Mouse (Mus musculus) ovary, postnatal 14 days (tissue): ENCODE measurements at regions not wholly inside any gene's neighbourhood (a gene's known extent, or its start where the extent isn't known, plus 50 kb on each side); places are given as distances from the start of the nearest gene placed in this dataset.
"Not testable (repeated sequence)": the region's sequence is repeated elsewhere in the genome, so short reads cannot be mapped to it uniquely, and the experiment has no call there.

Source experiments
- DNase-seq: peaks from one replicate; pipeline ENCODE4 v3.0.0; 2022; ENCODE audit warnings: low spot score

GRCm38 (mm10) chr3:60798862-60799261, 203.7 kb upstream of the P2ry1 start:
- DNase-seq = no peak

DNA sequence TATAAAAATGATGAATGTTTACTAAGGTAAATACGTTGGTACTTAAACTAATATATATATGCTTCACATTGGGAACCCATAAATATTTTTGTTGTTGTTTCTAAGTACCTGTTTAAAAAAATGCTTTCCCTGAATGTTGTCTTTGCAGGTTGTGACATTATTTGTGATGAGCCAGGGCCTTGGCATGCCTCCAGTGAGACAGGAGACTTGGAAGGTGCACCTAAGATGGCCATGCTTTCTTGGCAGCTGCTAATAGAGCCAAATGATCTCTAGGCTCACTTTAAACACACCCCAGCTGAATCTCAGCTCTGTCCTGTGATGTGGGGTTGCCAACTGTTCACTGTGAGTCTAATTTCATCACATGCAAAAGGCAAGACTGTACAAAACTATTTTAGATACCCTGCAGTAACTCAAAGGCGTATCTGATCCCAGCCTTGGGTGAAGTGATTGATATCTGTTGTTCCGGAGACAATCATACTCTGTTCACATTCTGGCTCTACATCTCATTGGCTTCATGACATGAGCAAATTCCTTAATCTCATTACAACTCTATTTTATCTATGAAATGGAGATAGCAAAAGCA, 197.8 kb upstream of the P2ry1 start:
- no peak for DNase-seq

- no peak for DNase-seq
Observed at GRCm38 (mm10) chr3:60811924-60812323, 190.7 kb upstream of the P2ry1 start.

DNA sequence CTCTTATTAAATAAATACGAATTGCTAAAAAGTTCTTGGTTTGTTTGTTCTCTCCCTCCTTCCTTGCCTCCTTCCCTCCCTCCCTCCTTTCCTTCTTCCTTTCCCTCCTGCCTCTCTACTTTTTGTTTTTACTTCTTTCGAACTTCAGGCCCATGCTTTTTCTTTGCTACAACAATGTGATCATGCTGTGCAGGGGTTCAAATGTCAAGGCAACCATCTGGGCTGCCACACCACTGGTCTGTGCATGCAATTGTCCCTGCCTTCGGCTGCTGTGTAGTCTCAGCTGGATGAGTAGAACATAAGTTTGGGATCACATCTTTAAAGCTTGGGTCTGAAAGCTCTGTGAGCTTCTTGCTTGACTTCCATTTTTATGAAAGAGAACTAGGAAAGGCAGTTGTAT, 189.1 kb upstream of the P2ry1 start:
- no peak for DNase-seq

DNA sequence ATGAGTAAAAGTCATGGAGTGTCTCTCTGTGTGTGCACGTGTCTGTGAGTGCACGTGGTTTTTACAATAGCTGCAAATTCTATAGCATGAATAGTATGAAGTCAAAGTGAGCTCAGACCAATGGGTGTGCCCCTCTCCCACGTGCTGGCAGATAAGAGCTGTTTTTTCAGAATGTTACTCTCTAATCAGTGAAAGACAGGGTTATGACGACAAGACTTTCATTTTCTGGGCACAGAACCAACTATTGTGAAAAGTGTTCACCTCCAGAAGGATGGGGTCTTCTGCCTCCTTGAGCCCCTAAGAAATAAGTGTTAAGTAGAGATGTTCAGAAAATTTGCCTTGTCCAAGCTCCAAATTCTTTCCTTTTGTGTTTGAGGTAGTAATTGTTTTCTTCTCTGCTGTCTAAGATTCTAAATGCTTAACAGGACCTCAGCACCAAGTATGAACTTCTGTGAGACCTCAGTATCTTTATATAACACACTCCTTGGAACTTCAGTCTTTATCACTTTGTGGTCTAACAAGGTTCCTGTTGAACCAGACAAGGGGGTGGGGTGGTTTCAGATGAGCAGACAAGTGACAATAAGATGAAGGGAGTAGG, 182.8 kb upstream of the P2ry1 start:
- DNase-seq = no peak

GRCm38 (mm10) chr3:60821463-60821862, 181.1 kb upstream of the P2ry1 start:
- DNase-seq = no peak

DNA sequence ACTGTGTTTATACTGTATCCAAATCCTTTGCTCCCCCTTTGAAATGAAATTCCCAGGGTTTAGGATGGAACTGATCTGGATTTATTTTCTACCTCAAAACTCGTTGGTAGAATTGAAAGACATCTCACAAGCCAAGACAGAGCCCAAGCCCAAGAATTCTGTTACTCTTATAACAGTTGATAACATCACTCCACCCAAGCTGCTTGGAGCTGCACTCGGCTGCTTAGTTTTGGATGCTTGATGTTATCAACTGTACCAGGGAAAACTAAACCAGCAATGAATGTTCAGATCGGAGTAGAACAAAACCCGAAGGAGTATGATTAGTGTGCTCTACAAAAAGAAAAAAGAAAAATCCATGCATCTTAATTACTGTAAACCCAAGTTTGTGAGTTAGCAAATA, 175.8 kb upstream of the P2ry1 start:
- no peak for DNase-seq

DNA sequence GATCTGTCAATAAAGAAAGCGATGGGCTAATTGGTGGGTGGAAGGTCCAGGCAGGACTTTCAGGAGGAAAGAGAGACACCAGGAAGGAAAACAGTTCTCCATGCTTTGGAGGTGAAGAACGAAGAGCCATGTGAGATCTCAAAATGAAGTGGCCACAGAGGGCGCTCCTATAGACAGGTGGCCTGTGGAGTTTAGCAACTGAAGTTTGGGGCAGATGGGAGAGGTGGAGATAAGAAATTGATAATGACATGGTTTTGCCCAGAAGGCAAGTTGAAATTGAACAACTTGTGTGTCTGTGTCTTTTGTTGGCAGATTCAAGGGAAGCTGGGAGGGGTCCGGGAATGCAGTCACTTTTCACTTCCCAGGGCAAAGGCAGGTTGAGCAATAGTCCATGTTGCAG, 170.2 kb upstream of the P2ry1 start:
- no peak for DNase-seq

DNA sequence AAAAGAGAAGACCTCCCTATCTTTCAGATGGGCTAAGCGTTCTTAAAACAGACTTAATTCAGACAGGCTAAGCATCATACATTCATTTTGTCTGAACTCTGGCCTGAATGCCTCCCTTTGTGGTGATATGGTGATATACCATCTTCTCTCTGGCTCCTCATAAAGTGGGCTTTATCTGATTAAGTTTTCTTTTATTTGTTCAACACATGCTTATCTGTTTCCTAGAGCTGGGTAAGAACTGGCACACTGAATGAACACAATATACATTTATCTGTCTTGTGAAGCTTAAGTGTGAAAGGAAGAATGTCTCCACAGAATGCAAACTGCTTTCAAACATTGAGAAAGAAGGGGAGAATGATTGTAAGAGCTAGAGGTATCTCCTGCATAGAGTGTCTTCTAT, 160.7 kb upstream of the P2ry1 start:
- DNase-seq = no peak

DNA sequence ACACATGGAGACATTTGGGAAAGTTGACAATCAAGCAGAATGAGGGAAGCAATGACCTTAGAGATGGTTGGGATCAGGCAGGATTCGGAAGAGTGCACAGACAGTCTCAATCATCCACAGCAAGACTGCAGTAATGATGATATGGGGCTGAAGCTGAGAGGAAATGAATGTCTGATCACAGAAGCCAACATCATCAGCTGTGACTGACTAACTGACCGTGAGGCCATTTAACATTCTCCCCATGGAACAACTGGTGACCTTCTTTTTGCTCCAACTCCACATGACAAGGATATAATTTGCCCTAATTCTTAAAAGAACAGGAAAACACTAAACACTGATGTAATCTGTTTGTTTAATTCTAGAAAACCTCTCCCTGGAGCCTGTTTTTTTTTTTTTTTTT, 157.3 kb upstream of the P2ry1 start:
- no peak for DNase-seq

DNA sequence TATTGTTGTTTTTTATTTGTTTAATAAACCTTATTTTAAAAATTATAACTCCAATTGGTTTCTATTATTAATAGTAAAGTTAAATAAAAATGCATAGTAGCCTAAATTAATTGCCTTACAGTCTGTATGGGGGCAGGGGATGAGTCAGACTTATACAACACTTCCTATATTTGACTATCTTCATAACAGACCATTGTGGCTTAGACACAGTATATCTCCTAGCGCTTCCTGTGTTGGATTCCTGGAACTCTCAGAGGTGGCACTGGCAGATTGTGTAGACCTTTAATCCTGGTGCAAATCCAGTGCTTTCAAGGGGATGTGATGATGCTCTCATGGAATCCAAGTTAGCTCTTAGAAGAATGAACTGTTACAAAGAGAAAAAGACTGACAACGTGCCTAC, 154.2 kb upstream of the P2ry1 start:
- DNase-seq = no peak

- no peak for DNase-seq
Observed at GRCm38 (mm10) chr3:60853773-60854172, 148.8 kb upstream of the P2ry1 start.

DNA sequence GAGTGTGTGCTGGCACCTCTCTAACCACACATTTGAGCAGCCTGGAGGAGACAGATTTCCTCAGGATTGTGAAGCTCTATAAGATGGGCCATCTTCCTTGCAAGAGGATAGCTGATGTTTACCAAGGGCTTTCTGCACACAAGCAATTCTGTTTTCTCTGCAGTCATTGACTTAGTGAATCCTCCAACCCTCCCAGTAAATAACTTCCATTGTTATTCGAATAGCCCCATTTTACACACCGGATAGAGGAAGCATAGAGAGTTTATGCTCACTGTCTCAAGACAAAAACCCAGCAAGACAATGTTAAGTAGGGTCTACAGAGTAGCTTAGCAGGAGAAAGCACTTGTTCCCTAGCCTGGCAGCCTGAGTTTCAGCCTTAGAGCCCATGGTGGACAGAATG, 146.9 kb upstream of the P2ry1 start:
- no peak for DNase-seq

GRCm38 (mm10) chr3:60858474-60859118, 144.0 kb upstream of the P2ry1 start:
- no peak for DNase-seq

DNA sequence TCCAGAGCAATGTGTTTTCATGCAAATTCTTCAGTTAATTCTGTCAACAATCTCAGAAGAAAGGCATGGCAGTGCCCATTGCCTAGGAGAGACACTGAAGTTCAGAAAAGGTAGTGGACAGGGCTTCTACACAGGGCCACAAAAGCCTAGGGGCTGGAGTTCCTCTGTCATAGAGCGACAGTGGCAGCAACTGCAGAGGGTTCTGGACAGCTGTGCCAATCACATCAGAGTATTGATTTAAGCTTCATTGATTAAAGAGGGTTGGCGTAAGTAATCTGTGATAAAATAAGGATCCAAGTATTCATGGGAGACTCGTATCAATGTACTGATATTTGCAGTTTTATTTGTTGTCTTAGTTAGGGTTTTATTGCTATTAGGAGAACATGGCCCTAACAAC, 143.5 kb upstream of the P2ry1 start:
- no peak for DNase-seq

- DNase-seq = not testable (repeated sequence)
Observed at GRCm38 (mm10) chr3:60876858-60877257, 125.7 kb upstream of the P2ry1 start.

- DNase-seq = no peak
Observed at GRCm38 (mm10) chr3:60878880-60879279, 123.7 kb upstream of the P2ry1 start.

DNA sequence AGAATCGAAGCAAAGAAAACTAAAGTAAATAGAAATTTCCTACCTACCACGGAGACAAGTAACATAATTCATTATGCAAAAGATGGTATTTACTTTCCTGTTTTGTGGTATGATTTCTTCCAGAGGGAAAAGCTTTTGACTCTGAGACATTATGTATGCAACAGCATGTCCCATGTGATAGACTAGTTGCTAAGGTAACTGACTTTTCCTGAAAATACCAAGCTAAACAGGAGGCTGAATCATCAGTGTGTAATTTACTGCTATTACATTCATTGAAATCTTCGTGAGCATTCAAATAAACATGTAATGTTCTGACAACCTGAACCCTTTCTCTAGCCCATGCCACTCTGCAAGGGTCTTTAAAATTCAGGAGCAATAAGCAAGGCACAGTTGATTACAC, 118.6 kb upstream of the P2ry1 start:
- DNase-seq = no peak

DNA sequence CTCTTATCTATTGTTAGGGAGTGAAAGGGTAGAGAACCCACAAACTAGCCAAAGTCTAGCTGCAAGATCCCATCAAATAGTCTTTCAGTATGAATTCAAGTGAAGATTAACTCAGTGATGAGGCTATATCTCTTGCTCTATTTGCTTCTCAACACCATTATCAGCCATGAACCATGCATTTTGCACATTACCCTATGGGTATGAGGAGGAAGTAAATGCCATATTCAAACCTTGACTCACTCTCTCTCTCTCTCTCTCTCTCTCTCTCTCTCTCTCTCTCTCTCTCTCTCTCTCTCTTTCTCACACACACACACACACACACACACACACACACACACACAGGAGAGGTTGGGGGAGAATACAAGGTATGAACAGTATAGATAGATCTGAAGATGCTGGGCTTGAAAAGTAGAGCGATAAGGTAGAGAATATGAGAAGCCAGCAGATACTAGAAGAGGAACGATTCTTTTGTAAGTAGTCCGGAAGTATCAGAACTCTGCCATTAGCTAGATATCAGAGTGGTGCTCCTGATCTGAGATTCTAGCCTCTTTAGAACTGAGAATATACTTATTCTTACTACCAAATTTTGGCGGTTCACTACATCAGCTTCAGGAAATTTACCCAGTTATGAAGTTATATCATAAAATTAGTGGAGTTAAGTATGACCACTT, 113.3 kb upstream of the P2ry1 start:
- DNase-seq = no peak

DNA sequence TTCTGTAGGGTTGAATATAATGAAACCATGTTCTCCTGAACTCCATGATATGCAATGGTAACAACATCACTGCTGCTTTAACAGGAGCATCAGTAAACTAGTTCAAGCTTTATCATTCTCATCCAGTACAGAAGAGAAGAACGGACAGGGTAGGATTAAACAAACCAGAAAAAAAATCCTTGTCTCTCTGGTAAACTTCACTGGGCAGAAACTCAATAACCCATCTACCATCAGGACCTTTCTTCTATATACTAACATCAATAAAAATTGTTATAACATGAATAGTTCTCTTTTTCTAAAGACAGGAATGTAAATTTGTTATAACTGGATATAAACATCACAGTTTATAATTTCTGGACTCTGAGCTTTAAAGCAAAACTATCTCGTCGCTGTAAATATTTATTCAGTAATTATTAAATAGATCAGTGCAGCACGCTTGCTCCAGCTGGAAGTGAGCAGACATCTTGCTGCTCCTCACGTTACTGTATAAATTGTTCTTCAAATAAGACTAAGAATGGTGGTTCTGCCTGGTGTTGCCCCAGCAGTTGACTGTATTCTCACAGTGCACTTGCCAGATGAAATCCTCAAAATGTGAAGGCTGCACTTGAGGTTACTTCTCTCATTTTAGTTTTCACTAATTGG, 104.8 kb upstream of the P2ry1 start:
- DNase-seq = no peak

GRCm38 (mm10) chr3:60898720-60899119, 103.9 kb upstream of the P2ry1 start:
- no peak for DNase-seq

GRCm38 (mm10) chr3:60901571-60901970, 101.0 kb upstream of the P2ry1 start:
- no peak for DNase-seq

DNA sequence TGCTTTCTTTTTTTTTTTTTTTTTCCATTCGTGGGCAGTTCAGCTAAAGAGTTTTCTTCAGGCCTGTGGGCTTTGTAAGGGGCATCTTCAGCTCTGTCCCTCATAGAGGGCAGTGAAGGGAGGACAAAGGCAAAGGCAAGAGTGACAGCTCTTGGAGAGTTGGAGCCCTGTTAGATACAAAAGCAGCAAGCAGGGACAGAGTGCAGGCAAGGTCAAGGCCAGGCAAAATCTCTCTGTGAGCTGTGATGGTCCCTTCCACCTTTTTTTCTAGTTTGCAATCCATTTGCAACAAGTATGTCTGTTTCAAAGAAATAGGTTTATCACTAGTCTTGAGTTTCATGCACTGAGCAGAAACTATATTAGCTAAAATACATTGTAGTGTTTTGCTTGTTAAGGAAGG, 86.2 kb upstream of the P2ry1 start:
- no peak for DNase-seq
